Mouse (Mus musculus): ENCODE measurements at regions not wholly inside any gene's neighbourhood (a gene's known extent, or its start where the extent isn't known, plus 50 kb on each side); places are given as distances from the start of the nearest gene placed in this dataset.

DNA sequence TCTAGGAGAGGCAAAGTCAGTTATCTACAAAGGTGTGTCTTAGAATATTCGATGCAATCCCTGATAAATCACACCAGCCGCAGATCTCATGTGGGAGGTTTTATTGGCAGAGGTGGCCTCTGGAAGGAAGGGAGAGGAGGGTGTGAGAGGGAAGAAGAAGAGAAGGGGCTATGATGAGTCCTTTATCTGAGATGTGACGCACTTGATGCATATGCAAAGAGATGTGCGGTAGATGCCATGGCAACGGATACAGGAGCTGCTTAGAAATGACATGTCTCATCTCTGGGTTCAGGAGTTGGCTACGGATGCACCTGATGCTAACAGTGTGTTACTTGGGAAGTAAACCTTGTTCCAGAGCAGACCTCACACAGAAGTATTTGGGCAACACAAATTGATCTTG is 718.6 kb upstream of the Gm21961 start:
- Histone ChIP-seq H3K4me2 (replicated peaks) (no peak overlapping the region), H3K9me3 (no peaks in the 10 kb centered on the region), H3K27me3 (no peaks in the 10 kb centered on the region), H3K4me3 (no peak overlapping the region), H3K36me3 (no peaks in the 10 kb centered on the region), H3K9ac (replicated peaks) (no peak overlapping the region), H3K27ac (replicated peaks) (no peak overlapping the region), H3K4me1 (no peaks in the 10 kb centered on the region)
- peak; percentile 41; the same call in 1 of the 2 replicates for ATAC-seq (replicated peaks)
- WGBS, result 82% methylated on average over 6 of the region's 6 CpGs

GRCm38 (mm10) chr15:65731308-65731707 is 716.6 kb upstream of the Gm21961 start:
- WGBS, result 74% methylated on average over 2 of the region's 2 CpGs
- ATAC-seq (replicated peaks), result no peak
- no peaks in the 10 kb centered on the region for H3K36me3 ChIP-seq

GRCm38 (mm10) chr15:65727061-65727460 is 712.4 kb upstream of the Gm21961 start:
- Histone ChIP-seq H3K4me1 (no peaks in the 10 kb centered on the region), H3K4me2 (replicated peaks) (no peak overlapping the region), H3K36me3 (no peaks in the 10 kb centered on the region), H3K9me3 (no peaks in the 10 kb centered on the region), H3K9ac (replicated peaks) (no peak overlapping the region), H3K27ac (replicated peaks) (no peak overlapping the region), H3K4me3 (no peak overlapping the region), H3K27me3 (no peaks in the 10 kb centered on the region)
- no peak for ATAC-seq (replicated peaks)
- 85% methylated on average over 1 of the region's 1 CpGs for WGBS

More at GRCm38 (mm10) chr15:65731308-65731707, 716.6 kb upstream of the Gm21961 start:
- Histone ChIP-seq H3K9ac (replicated peaks) (no peak overlapping the region), H3K4me1 (no peaks in the 10 kb centered on the region), H3K27ac (replicated peaks) (no peak overlapping the region), H3K4me3 (no peak overlapping the region), H3K4me2 (replicated peaks) (no peak overlapping the region), H3K27me3 (no peaks in the 10 kb centered on the region), H3K9me3 (no peaks in the 10 kb centered on the region)

DNA sequence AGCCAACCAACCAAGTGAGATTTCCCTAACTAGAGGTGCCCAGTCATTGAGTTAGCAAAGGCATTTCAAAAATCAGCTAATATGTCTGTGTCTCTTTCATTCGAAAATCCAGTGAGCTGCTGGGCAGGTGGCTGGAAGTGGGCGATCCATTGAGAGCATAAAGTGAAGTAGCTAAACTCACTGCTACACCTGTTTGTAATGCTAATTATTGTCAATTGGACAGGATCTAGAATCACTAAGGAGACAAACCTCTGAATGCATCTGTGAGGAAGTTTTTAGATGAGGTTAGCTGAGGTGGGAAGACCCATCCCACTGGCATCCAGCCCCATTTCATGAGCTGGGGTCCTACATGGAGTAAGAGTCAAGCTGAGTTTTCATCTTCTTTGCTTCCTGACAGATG is 711.6 kb upstream of the Gm21961 start:
- 92% methylated on average over 2 of the region's 2 CpGs for WGBS

GRCm38 (mm10) chr15:65703559-65703958 is 688.9 kb upstream of the Gm21961 start:
- Histone ChIP-seq H3K9me3 (no peaks in the 10 kb centered on the region), H3K4me2 (replicated peaks) (no peak overlapping the region), H3K9ac (replicated peaks) (no peak overlapping the region), H3K27ac (replicated peaks) (no peak overlapping the region), H3K4me3 (no peak overlapping the region), H3K36me3 (no peaks in the 10 kb centered on the region), H3K27me3 (no peaks in the 10 kb centered on the region), H3K4me1 (no peaks in the 10 kb centered on the region)
- WGBS, result 55% methylated on average over 3 of the region's 3 CpGs
- peak; percentile 87 for ATAC-seq (replicated peaks)

More for the DNA sequence above, 711.6 kb upstream of the Gm21961 start:
- Histone ChIP-seq H3K4me2 (replicated peaks) (no peak overlapping the region), H3K9me3 (no peaks in the 10 kb centered on the region), H3K27me3 (no peaks in the 10 kb centered on the region), H3K36me3 (no peaks in the 10 kb centered on the region), H3K9ac (replicated peaks) (no peak overlapping the region), H3K4me1 (no peaks in the 10 kb centered on the region), H3K27ac (replicated peaks) (no peak overlapping the region), H3K4me3 (no peak overlapping the region)
- no peak for ATAC-seq (replicated peaks)

DNA sequence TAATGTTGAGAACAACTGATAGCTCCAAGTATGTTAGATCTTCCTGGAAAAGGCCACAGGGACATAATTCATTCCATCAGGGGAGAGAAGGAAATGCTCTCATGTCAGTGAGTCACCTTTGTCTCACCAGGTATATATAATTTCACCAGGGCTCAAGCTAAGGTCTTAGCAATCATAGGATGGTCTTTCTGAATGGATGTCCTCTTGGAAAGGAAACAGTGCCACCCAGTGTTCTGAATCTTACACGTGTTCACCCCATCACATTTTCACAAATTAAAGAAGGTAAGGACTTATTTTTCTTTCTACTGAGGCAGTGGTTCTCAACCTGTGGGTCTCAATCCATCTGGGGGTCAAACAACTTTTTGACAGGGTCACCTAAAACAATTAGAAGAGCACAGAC is 686.8 kb upstream of the Gm21961 start:
- ATAC-seq (replicated peaks), result no peak

GRCm38 (mm10) chr15:65698596-65698995 is 683.9 kb upstream of the Gm21961 start:
- no peak overlapping the region for H3K4me2 ChIP-seq (replicated peaks)
- no peaks in the 10 kb centered on the region for H3K4me1 ChIP-seq
- no peaks in the 10 kb centered on the region for H3K36me3 ChIP-seq
- no peak overlapping the region for H3K4me3 ChIP-seq
- H3K9me3 ChIP-seq, result no peaks in the 10 kb centered on the region
- no peaks in the 10 kb centered on the region for H3K27me3 ChIP-seq
- no peak overlapping the region for H3K9ac ChIP-seq (replicated peaks)
- 93% methylated on average over 2 of the region's 2 CpGs for WGBS
- no peak for ATAC-seq (replicated peaks)
- H3K27ac ChIP-seq (replicated peaks), result no peak overlapping the region

More for the DNA sequence above, 686.8 kb upstream of the Gm21961 start:
- H3K4me2 ChIP-seq (replicated peaks), result no peak overlapping the region
- no peaks in the 10 kb centered on the region for H3K36me3 ChIP-seq
- no peaks in the 10 kb centered on the region for H3K9me3 ChIP-seq
- H3K27me3 ChIP-seq, result no peaks in the 10 kb centered on the region
- H3K4me1 ChIP-seq, result no peaks in the 10 kb centered on the region
- WGBS, result 13% methylated on average over 1 of the region's 1 CpGs
- H3K4me3 ChIP-seq, result no peak overlapping the region
- no peak overlapping the region for H3K9ac ChIP-seq (replicated peaks)
- H3K27ac ChIP-seq (replicated peaks), result no peak overlapping the region
